Mouse (Mus musculus): ENCODE data around the gene Spata2.

- TF ChIP-seq EP300 (IDR thresholded peaks at IDR 0.05; ENCODE audit: insufficient read depth, low read depth, low read length): no peak
- no peak for TF ChIP-seq CTCF (IDR thresholded peaks at IDR 0.05; ENCODE audit: low read depth, low read length)
Measured at GRCm38 (mm10) chr2:167505127-167505526, 12.4 kb upstream of the Spata2 start.
